Mouse (Mus musculus): ENCODE measurements around the gene Adcy1.

- TF ChIP-seq CTCF (IDR thresholded peaks at IDR 0.05; ENCODE audit: control insufficient read depth, insufficient read depth, low read length) (no peak), POLR2A (IDR thresholded peaks at IDR 0.05; ENCODE audit: borderline replicate concordance, control insufficient read depth, low read depth, low read length) (no peak)
Observed at GRCm38 (mm10) chr11:7053710-7054109, 9.6 kb upstream of the Adcy1 start.
